Mouse (Mus musculus): ENCODE measurements at regions not wholly inside any gene's neighbourhood (a gene's known extent, or its start where the extent isn't known, plus 50 kb on each side); places are given as distances from the start of the nearest gene placed in this dataset.

DNA sequence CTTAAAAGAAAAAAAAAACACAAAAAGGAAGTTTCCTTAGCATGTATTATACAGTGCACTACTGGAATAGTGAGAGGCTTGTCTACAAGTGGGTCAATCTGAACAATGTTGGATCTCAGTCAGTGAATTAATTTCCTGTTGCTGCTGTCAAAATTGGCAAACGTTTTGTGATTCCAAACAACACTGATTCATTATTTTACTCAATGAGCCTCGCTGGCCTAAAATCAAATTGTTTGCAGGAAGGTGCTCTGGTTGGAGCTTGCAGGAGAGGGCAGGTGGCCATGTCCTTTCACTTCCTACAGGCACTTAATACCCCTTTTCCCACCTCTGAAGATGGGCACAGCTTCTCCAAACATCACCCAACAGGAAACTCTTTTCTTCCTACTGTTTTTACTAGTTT is 226.3 kb upstream of the Bche start:
- DNase-seq (ENCODE audit: low spot score in 2 of 2): peak in 1 of 2 experiments; percentile 9

DNA sequence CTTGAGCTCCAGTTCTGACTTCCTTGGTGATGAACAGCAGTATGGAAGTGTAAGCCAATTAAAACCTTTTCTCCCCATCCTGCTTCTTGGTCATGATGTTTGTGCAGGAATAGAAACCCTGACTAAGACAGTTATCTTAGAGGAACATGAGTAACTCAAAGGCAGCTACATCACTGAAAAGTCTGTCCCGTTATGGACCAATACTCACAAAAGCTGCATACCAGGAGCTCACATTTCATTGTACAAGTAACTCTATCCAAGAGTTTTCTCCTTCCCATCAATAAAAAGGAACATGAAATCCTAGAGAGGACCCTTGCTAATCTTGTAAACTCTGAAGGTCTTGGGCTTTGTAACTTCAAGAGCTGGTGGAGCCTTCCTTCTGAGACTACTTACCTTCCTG is 224.0 kb upstream of the Bche start:
- no peak for DNase-seq (ENCODE audit: low spot score in 2 of 2)

Measured in layer of hippocampus, adult 8-10 months (tissue).